Comparison of ENCODE assay signal across 18 mouse cellular contexts in the genomic region with DNA sequence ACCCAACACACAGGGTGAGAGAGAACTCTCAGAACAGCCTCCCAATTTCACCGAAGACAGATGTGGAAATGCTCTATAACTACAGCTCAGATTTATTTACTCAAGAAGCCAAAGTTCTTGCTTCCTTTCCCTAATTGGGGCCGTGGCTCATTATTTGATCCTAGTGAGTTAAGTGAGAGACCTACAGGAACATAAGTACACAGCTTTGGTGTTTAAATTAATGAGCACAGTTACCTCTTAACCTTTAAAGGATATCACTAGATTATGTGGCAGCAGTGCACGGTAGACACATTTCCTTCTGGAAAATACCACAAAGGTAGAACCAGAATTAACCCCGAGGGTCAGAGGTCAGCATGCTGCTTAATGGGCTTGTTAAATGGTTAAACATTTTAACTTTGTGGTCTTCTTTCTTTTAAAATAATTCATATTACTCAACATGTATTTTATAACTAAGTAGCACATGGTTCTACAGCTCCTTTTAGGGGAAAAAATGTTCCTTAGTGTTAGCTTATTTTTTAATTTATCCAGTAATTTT.
DNase-seq lines count a peak whose midpoint lies in the region.
"Had no signal": no experiment of that assay in that cellular context is flagged by ENCODE, and none has a peak within 500 bp of the region (broad histone marks: within the 10 kb centered on the region; RNA-seq: fewer than 3 reads in every experiment).

No protein-coding gene starts in this region.

- peak; percentile 61 for DNase-seq in kidney, adult 9 months
- no peak for DNase-seq in kidney, postnatal 4 days
- peak; percentile 52 for DNase-seq in embryo, embryonic 10.5 days (ENCODE audit: low spot score)
- peak; percentile 73 for DNase-seq in forelimb bud, embryonic 11.5 days (ENCODE audit: low read depth, low spot score)
- DNase-seq in mesoderm, embryonic 11.5 days (ENCODE audit: low read depth, low spot score), result peak; percentile 4
- no peak for DNase-seq in urinary bladder, postnatal 10 days (ENCODE audit: low spot score)
- no peak for DNase-seq in adrenal gland, postnatal 4 days (ENCODE audit: low spot score in 2 of 2)
- DNase-seq: adrenal gland, postnatal 10 days; cerebellum, adult 11 months; cerebellum, adult 9-10 months; cerebellum, postnatal 36 days; gastrocnemius, adult 2 months; gastrocnemius, postnatal 36 days; heart, adult 18-20 months; left cerebral cortex, postnatal 4 days; lung, embryonic 14.5 days; lung, postnatal 14 days; right cerebral cortex, postnatal 25 days had no signal

Comparison
In these comparisons a context has a peak if more than half of its experiments do, and no peak if none do; other contexts are left out.
1. DNase-seq: peak in kidney, adult 9 months (single experiment), embryo, embryonic 10.5 days (single experiment), forelimb bud, embryonic 11.5 days (single experiment) and mesoderm, embryonic 11.5 days (single experiment); none in kidney, postnatal 4 days (0 of 2), urinary bladder, postnatal 10 days (single experiment) and adrenal gland, postnatal 4 days (0 of 2).